Mouse (Mus musculus) B cell, adult 62 days (primary cell): ENCODE data around the gene Olfr378. TPM values are rescaled to one million over a fixed set of nuclear protein-coding genes. Genes with fewer than 3 reads are reported as not detected.

ENCODE experiments used
- total RNA-seq: library from RNA; stranded (reverse); gene quantifications from 4 replicates; pipeline ENCODE4 v1.2.4, GENCODE M21; 2023

Olfr378 gene
- not detected in 4 replicates for total RNA-seq

GRCm38 (mm10) chr11:73428377-73428776, at the start of gene Olfr378:
Olfr378 (minus strand) TSS chr11:73428477.

GRCm38 (mm10) chr11:73457408-73457807, 29.1 kb upstream of the Olfr378 start, which contains the start of gene Olfr380:
Olfr380 (minus strand) TSS chr11:73457508.

GRCm38 (mm10) chr11:73399514-73399913, 28.8 kb downstream of the Olfr378 start, which contains the start of gene Olfr1:
Olfr1 (minus strand) TSS chr11:73399614.

Other genes starting within 250 kb of the Olfr378 start
- 24.3 to 32.7 TPM (median 26.7 TPM) in 4 replicates for gene Ctns, start 229.4 kb downstream of the Olfr378 start, total RNA-seq
- gene Shpk, start 229.0 kb downstream of the Olfr378 start, total RNA-seq: 2.0 to 3.2 TPM (median 2.9 TPM) in 4 replicates
- not detected in 4 replicates for gene Trpv1, start 194.2 kb downstream of the Olfr378 start, total RNA-seq
- gene Trpv3, start 161.1 kb downstream of the Olfr378 start, total RNA-seq: not detected in 4 replicates
- gene Aspa, start 98.9 kb downstream of the Olfr378 start, total RNA-seq: 0.81 TPM in 1 of 4 replicates, not detected in the others
- gene Gm49340, start 98.7 kb downstream of the Olfr378 start, total RNA-seq: not detected in 4 replicates
- gene Spata22, start 98.7 kb downstream of the Olfr378 start, total RNA-seq: not detected in 4 replicates
- gene Olfr20, start 77.7 kb downstream of the Olfr378 start, total RNA-seq: not detected in 4 replicates
- gene Olfr376, start 57.2 kb downstream of the Olfr378 start, total RNA-seq: not detected in 4 replicates
- not detected in 4 replicates for gene Olfr1, start 28.9 kb downstream of the Olfr378 start, total RNA-seq
- gene Olfr380, start 29.0 kb upstream of the Olfr378 start, total RNA-seq: not detected in 4 replicates
- not detected in 4 replicates for gene Olfr381, start 63.1 kb upstream of the Olfr378 start, total RNA-seq
- not detected in 4 replicates for gene Olfr382, start 88.7 kb upstream of the Olfr378 start, total RNA-seq
- gene Olfr385, start 164.5 kb upstream of the Olfr378 start, total RNA-seq: not detected in 4 replicates
- gene Olfr384, start 170.1 kb upstream of the Olfr378 start, total RNA-seq: not detected in 4 replicates